Mouse (Mus musculus) CH12.LX (cell line): ENCODE results near the gene Tomm40.

Experiments
- CTCF ChIP-seq, 2 experiments: IDR thresholded peaks in 1 of 2; conservative IDR thresholded peaks in 1 of 2; 2 replicates each; pipeline ENCODE4 v1.5.1; 2011 to 2012; ENCODE audit warnings: low read depth in 2 of 2, low read length in 2 of 2, improper control_type of control experiment in 1 of 2, inconsistent platforms in 1 of 2, mild to moderate bottlenecking in 1 of 2, moderate library complexity in 1 of 2
- USF1 ChIP-seq: IDR thresholded peaks from 2 replicates; pipeline ENCODE4 v1.6.1; 2014; ENCODE audit warnings: low read depth, mild to moderate bottlenecking, inconsistent platforms, low read length, improper control_type of control experiment

DNA sequence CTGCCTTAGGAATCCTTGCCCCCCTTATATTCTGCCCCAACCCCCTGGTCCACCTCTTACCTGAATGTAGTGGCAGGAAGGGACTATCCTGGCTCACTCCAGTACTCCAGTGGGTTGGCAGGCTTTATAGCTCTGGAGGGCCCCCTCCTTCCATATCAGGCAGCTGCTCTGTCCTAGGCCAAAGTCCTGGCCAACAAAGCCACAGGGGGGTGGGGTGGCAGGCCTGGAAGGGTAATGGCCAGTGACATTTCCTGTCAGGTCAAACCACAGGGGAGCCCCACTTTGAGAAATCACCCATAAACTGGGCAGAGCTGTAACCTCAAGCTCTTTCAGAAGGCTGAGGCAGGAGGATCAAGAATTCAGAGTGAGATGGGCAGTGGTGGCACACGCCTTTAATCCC lies 38.6 kb downstream of the Tomm40 start:
- TF ChIP-seq CTCF (conservative IDR thresholded peaks at IDR 0.05 in 1 of 2, IDR thresholded peaks at IDR 0.05 in 1 of 2; ENCODE audit: low read depth in 2 of 2, low read length in 2 of 2) (no peak), USF1 (no peak)
